Mouse (Mus musculus): ENCODE results near the gene Gm28961. TPM values are rescaled to one million over a fixed set of nuclear protein-coding genes. Genes with fewer than 3 reads are reported as not detected.
"Not testable (repeated sequence)": the region's sequence is repeated elsewhere in the genome, so short reads cannot be mapped to it uniquely, and the experiment has no call there.

The Gm28961 gene
- total RNA-seq (2021), result not detected
- long read RNA-seq, experiment 1, result 0 reads
- long read RNA-seq, experiment 2, result 0 reads

DNA sequence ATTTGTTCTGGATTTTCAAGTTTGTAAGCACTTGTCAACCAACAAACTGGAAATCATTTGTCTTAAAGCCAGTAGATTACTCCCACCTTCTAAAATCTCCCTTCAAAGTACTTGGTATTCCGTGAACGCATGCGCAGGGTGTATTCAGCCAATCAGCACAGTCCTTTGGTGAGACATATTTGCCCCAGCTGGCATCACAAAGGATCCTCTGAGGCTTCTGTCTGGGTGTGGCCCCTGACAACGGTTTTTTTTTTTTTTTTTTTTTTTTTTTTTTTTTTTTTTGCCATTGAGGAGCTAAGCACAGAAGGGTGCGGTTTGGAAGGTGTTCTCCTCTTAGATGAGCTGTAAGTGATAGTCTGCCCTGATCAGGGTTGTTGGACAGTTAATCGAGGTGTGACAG lies at the start of gene Gm28961:
Gene Gm28961, plus strand, starts transcription at position 301 of the 400 bp plus-strand sequence.
- not testable (repeated sequence) for DNase-seq

Other genes with a start within 250 kb of the Gm28961 start
- not detected for gene Gm21943, start 172.0 kb upstream of the Gm28961 start, total RNA-seq (2021)

Data from adrenal gland, postnatal 10 days (tissue).